Mouse (Mus musculus): ENCODE data around the gene Ankrd11. TPM values are rescaled to one million over a fixed set of nuclear protein-coding genes. Genes with fewer than 3 reads are reported as not detected.
A peak's percentile ranks its signal among the peaks of the same experiment; 100 is the strongest.

Gene Ankrd11
- polyA plus RNA-seq (2014; fragmentation: Nextera tagmentation; extraction: Ambion mirVana): 94.4 and 95.0 TPM in 2 replicates

DNA sequence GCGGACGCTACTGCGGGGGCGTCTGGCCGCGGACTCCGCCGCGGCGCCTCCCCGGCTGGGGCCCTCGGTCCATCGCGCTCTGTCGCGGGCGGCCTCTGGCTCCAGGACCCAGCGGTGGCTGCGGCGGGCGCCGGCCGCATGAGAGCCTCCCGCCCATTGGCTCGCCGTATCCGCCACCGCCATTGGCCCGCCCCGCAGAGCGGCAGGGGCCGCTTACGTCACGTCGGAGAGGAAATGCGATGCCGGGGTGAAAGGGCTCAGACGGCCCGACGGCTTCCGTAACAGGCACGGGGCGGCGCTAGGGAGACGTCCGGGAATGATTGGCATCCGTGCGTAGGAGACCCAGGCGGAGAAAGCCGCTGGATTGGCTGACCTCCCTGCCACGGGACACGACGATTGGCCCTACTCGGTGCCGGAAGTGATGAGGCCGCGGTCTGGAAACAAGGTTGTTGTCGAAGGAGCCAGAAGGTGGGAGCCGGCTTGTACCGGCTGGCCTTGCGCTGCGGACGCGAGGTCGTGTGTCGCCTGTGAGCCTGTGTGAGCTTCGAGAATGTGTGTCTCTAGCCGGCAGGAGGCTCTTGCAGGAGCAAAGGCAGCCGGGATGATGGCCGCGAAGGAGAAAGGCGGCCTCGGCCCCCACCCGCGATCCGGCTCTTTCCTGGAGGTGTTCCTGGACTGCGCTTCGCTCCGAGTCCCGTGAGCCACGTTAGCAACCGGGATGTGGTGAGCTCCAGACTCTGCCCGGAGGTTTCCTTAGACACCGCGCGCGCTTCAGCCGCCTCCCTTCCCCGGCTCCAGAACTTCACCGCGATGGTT, at the start of gene Ankrd11:
Gene Ankrd11, minus strand, starts transcription at position 120 of the 816 bp plus-strand sequence.
- Histone ChIP-seq H3K9ac (ENCODE audit: low read length) (peak within 1 kb of the TSS; percentile 99), H3K36me3 (ENCODE audit: control insufficient read depth, insufficient read depth, low read length) (no peaks in the 10 kb centered on the region), H3K27ac (ENCODE audit: low read depth, low read length) (peak within 1 kb of the TSS; percentile 93), H3K9me3 (ENCODE audit: control insufficient read depth, low read length) (no peaks in the 10 kb centered on the region), H3K4me1 (replicated peaks; ENCODE audit: control insufficient read depth, insufficient read depth, low read length) (peaks cover 17% of the 10 kb centered on the region), H3K4me2 (ENCODE audit: low read depth, low read length, severe bottlenecking) (peak within 1 kb of the TSS; percentile 93), H3K27me3 (ENCODE audit: control insufficient read depth, insufficient read depth, low read length) (no peaks in the 10 kb centered on the region), H3K4me3 (ENCODE audit: low read depth, low read length) (peak within 1 kb of the TSS; percentile 100)
- DNase-seq (ENCODE audit: low spot score) (peak; percentile 100), ATAC-seq (replicated peaks; ENCODE audit: low FRiP score) (peak; percentile 97)
- WGBS: under 1% methylated on average over 89 of the region's 91 CpGs

GRCm38 (mm10) chr8:123087289-123087688, 45.2 kb upstream of the Ankrd11 start:
- Histone ChIP-seq H3K4me2 (ENCODE audit: low read depth, low read length, severe bottlenecking) (no peak overlapping the region), H3K36me3 (ENCODE audit: control insufficient read depth, insufficient read depth, low read length) (peaks cover 29% of the 10 kb centered on the region)
- no peak for ATAC-seq (replicated peaks; ENCODE audit: low FRiP score)

GRCm38 (mm10) chr8:123083610-123084009, 41.5 kb upstream of the Ankrd11 start:
- Histone ChIP-seq H3K36me3 (ENCODE audit: control insufficient read depth, insufficient read depth, low read length) (peaks cover 10% of the 10 kb centered on the region), H3K27ac (ENCODE audit: low read depth, low read length) (no peak overlapping the region), H3K9me3 (ENCODE audit: control insufficient read depth, low read length) (no peaks in the 10 kb centered on the region), H3K27me3 (ENCODE audit: control insufficient read depth, insufficient read depth, low read length) (no peaks in the 10 kb centered on the region), H3K4me2 (ENCODE audit: low read depth, low read length, severe bottlenecking) (no peak overlapping the region), H3K4me1 (replicated peaks; ENCODE audit: control insufficient read depth, insufficient read depth, low read length) (no peaks in the 10 kb centered on the region), H3K4me3 (ENCODE audit: low read depth, low read length) (no peak overlapping the region), H3K9ac (ENCODE audit: low read length) (no peak overlapping the region)
- WGBS: 93% methylated on average over 12 of the region's 12 CpGs
- DNase-seq (ENCODE audit: low spot score) (no peak), ATAC-seq (replicated peaks; ENCODE audit: low FRiP score) (no peak)

More at GRCm38 (mm10) chr8:123087289-123087688, 45.2 kb upstream of the Ankrd11 start:
- no peak overlapping the region for H3K4me3 ChIP-seq (ENCODE audit: low read depth, low read length)
- no peak overlapping the region for H3K9ac ChIP-seq (ENCODE audit: low read length)
- 93% methylated on average over 9 of the region's 9 CpGs for WGBS
- no peak overlapping the region for H3K27ac ChIP-seq (ENCODE audit: low read depth, low read length)
- no peaks in the 10 kb centered on the region for H3K4me1 ChIP-seq (replicated peaks; ENCODE audit: control insufficient read depth, insufficient read depth, low read length)
- no peaks in the 10 kb centered on the region for H3K9me3 ChIP-seq (ENCODE audit: control insufficient read depth, low read length)
- no peak for DNase-seq (ENCODE audit: low spot score)
- no peaks in the 10 kb centered on the region for H3K27me3 ChIP-seq (ENCODE audit: control insufficient read depth, insufficient read depth, low read length)

- DNase-seq (ENCODE audit: low spot score) (no peak), ATAC-seq (replicated peaks; ENCODE audit: low FRiP score) (no peak)
- Histone ChIP-seq H3K27ac (ENCODE audit: low read depth, low read length) (no peak overlapping the region), H3K4me1 (replicated peaks; ENCODE audit: control insufficient read depth, insufficient read depth, low read length) (no peaks in the 10 kb centered on the region), H3K9ac (ENCODE audit: low read length) (no peak overlapping the region), H3K4me2 (ENCODE audit: low read depth, low read length, severe bottlenecking) (no peak overlapping the region), H3K27me3 (ENCODE audit: control insufficient read depth, insufficient read depth, low read length) (no peaks in the 10 kb centered on the region), H3K9me3 (ENCODE audit: control insufficient read depth, low read length) (no peaks in the 10 kb centered on the region), H3K36me3 (ENCODE audit: control insufficient read depth, insufficient read depth, low read length) (peaks cover 8% of the 10 kb centered on the region), H3K4me3 (ENCODE audit: low read depth, low read length) (no peak overlapping the region)
- 86% methylated on average over 6 of the region's 6 CpGs for WGBS
Measured at GRCm38 (mm10) chr8:123082993-123083392, 40.9 kb upstream of the Ankrd11 start.

GRCm38 (mm10) chr8:123077213-123077612, 35.1 kb upstream of the Ankrd11 start:
- DNase-seq (ENCODE audit: low spot score) (no peak), ATAC-seq (replicated peaks; ENCODE audit: low FRiP score) (no peak)
- Histone ChIP-seq H3K4me1 (replicated peaks; ENCODE audit: control insufficient read depth, insufficient read depth, low read length) (no peaks in the 10 kb centered on the region), H3K27ac (ENCODE audit: low read depth, low read length) (no peak overlapping the region), H3K36me3 (ENCODE audit: control insufficient read depth, insufficient read depth, low read length) (peaks cover 3% of the 10 kb centered on the region), H3K9me3 (ENCODE audit: control insufficient read depth, low read length) (no peaks in the 10 kb centered on the region), H3K4me3 (ENCODE audit: low read depth, low read length) (no peak overlapping the region), H3K9ac (ENCODE audit: low read length) (no peak overlapping the region), H3K27me3 (ENCODE audit: control insufficient read depth, insufficient read depth, low read length) (no peaks in the 10 kb centered on the region), H3K4me2 (ENCODE audit: low read depth, low read length, severe bottlenecking) (no peak overlapping the region)
- 88% methylated on average over 6 of the region's 6 CpGs for WGBS

GRCm38 (mm10) chr8:123071176-123071575, 29.1 kb upstream of the Ankrd11 start:
- no peaks in the 10 kb centered on the region; the same call in 1 of the 2 replicates for H3K36me3 ChIP-seq (ENCODE audit: control insufficient read depth, insufficient read depth, low read length)
- DNase-seq (ENCODE audit: low spot score): no peak

GRCm38 (mm10) chr8:123066101-123066683, 24.1 kb upstream of the Ankrd11 start:
- Histone ChIP-seq H3K9me3 (ENCODE audit: control insufficient read depth, low read length) (no peaks in the 10 kb centered on the region), H3K27me3 (ENCODE audit: control insufficient read depth, insufficient read depth, low read length) (no peaks in the 10 kb centered on the region), H3K9ac (ENCODE audit: low read length) (peak overlapping the region; percentile 95), H3K27ac (ENCODE audit: low read depth, low read length) (peak overlapping the region; percentile 84; the same call in 1 of the 2 replicates), H3K36me3 (ENCODE audit: control insufficient read depth, insufficient read depth, low read length) (no peaks in the 10 kb centered on the region), H3K4me1 (replicated peaks; ENCODE audit: control insufficient read depth, insufficient read depth, low read length) (peaks cover 5% of the 10 kb centered on the region; the same call in 1 of the 2 replicates), H3K4me2 (ENCODE audit: low read depth, low read length, severe bottlenecking) (peak overlapping the region; percentile 73), H3K4me3 (ENCODE audit: low read depth, low read length) (peak overlapping the region; percentile 88)
- no peak for ATAC-seq (replicated peaks; ENCODE audit: low FRiP score)
- WGBS: 41% methylated on average over 7 of the region's 7 CpGs
- no peak for DNase-seq (ENCODE audit: low spot score)

More at GRCm38 (mm10) chr8:123071176-123071575, 29.1 kb upstream of the Ankrd11 start:
- H3K4me2 ChIP-seq (ENCODE audit: low read depth, low read length, severe bottlenecking): no peak overlapping the region
- no peaks in the 10 kb centered on the region for H3K27me3 ChIP-seq (ENCODE audit: control insufficient read depth, insufficient read depth, low read length)
- H3K9me3 ChIP-seq (ENCODE audit: control insufficient read depth, low read length): no peaks in the 10 kb centered on the region
- H3K9ac ChIP-seq (ENCODE audit: low read length): no peak overlapping the region
- no peak overlapping the region for H3K4me3 ChIP-seq (ENCODE audit: low read depth, low read length)
- WGBS: 93% methylated on average over 4 of the region's 4 CpGs
- H3K4me1 ChIP-seq (replicated peaks; ENCODE audit: control insufficient read depth, insufficient read depth, low read length): peaks cover 5% of the 10 kb centered on the region; the same call in 1 of the 2 replicates
- no peak overlapping the region for H3K27ac ChIP-seq (ENCODE audit: low read depth, low read length)
- ATAC-seq (replicated peaks; ENCODE audit: low FRiP score): no peak

DNA sequence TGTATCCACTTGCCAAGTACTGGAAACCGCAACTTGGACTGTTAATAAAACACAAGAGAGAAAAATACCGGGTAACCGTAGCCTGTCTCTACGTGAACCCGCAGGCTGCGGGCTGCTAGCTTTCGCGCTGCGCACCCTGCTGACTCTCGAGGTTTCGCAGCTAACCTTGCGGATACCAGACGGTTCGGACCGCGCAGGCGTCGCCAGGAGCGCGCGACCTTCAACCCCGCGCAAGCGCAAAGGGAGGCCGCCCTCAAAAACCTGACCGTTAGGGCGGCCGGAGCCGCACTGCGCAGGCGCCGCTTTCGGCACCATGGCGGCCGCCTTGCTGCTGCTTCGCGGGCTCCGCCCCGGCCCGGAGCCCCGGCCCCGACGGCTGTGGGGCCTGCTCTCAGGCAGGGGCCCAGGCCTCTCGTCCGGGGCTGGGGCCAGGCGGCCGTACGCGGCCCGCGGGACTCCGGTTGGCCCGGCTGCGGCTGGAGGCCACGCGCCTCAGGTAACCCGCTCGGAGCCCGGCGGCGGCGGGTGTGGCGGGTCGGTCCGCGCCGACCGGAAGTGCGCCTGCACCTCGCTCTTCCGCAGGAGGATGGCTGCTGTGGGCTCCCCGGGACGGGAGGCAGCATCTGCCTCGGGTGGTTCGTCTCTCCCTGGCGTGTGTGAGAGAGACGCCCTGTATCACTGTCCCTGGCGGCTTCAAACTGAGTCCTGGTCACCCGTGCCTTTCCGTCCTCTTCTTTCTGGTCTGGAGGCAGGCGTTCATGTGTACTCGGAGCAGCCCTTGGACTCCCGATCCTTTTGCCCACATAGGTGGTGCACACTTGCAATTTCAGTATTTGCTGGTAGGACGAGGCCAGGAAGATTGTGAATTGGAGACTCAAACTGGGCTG, 23.4 kb upstream of the Ankrd11 start:
- Histone ChIP-seq H3K9ac (ENCODE audit: low read length) (peak overlapping the region; percentile 95), H3K27ac (ENCODE audit: low read depth, low read length) (peak overlapping the region; percentile 84), H3K27me3 (ENCODE audit: control insufficient read depth, insufficient read depth, low read length) (no peaks in the 10 kb centered on the region), H3K4me2 (ENCODE audit: low read depth, low read length, severe bottlenecking) (peak overlapping the region; percentile 73), H3K36me3 (ENCODE audit: control insufficient read depth, insufficient read depth, low read length) (no peaks in the 10 kb centered on the region), H3K4me3 (ENCODE audit: low read depth, low read length) (peak overlapping the region; percentile 88), H3K9me3 (ENCODE audit: control insufficient read depth, low read length) (no peaks in the 10 kb centered on the region), H3K4me1 (replicated peaks; ENCODE audit: control insufficient read depth, insufficient read depth, low read length) (peaks cover 5% of the 10 kb centered on the region; the same call in 1 of the 2 replicates)
- peak; percentile 96 for ATAC-seq (replicated peaks; ENCODE audit: low FRiP score)
- WGBS: under 1% methylated on average over 84 of the region's 84 CpGs
- DNase-seq (ENCODE audit: low spot score): peak; percentile 98
